Mouse (Mus musculus): ENCODE measurements at regions not wholly inside any gene's neighbourhood (a gene's known extent, or its start where the extent isn't known, plus 50 kb on each side); places are given as distances from the start of the nearest gene placed in this dataset.
A peak's percentile ranks its signal among the peaks of the same experiment; 100 is the strongest.

GRCm38 (mm10) chr13:71459022-71459536 lies 504.4 kb downstream of the Irx1 start:
- no peaks in the 10 kb centered on the region for H3K9me3 ChIP-seq
- H3K9ac ChIP-seq: no peak overlapping the region
- H3K4me1 ChIP-seq: peaks cover 16% of the 10 kb centered on the region; the same call in 1 of the 2 replicates
- peaks cover 34% of the 10 kb centered on the region for H3K27me3 ChIP-seq
- peak overlapping the region; percentile 50; the same call in 1 of the 2 replicates for H3K27ac ChIP-seq
- no peak overlapping the region for H3K4me3 ChIP-seq
- peak overlapping the region; percentile 42 for H3K4me2 ChIP-seq (replicated peaks)
- no peaks in the 10 kb centered on the region for H3K36me3 ChIP-seq
- WGBS: 13% methylated on average over 11 of the region's 11 CpGs
- ATAC-seq (ENCODE audit: insufficient number of reproducible peaks, insufficient read depth, low FRiP score, low TSS enrichment): 0 out of 2 replicates have a peak, but pooled peaks have one; percentile 4

- WGBS: 2% methylated on average over 25 of the region's 25 CpGs
- H3K4me3 ChIP-seq: 0 out of 2 replicates have a peak overlapping the region, but pooled peaks have one; percentile 13
- H3K9me3 ChIP-seq: no peaks in the 10 kb centered on the region
- peaks cover 16% of the 10 kb centered on the region; the same call in 1 of the 2 replicates for H3K4me1 ChIP-seq
- H3K27me3 ChIP-seq: peaks cover 36% of the 10 kb centered on the region
- H3K36me3 ChIP-seq: no peaks in the 10 kb centered on the region
- no peak overlapping the region for H3K9ac ChIP-seq
- ATAC-seq (ENCODE audit: insufficient number of reproducible peaks, insufficient read depth, low FRiP score, low TSS enrichment): peak; percentile 72
- H3K27ac ChIP-seq: 0 out of 2 replicates have a peak overlapping the region, but pooled peaks have one; percentile 50
- H3K4me2 ChIP-seq (replicated peaks): peak overlapping the region; percentile 42
These were observed 505.2 kb downstream of the Irx1 start for GRCm38 (mm10) chr13:71458061-71458935.

- Histone ChIP-seq H3K9me3 (no peaks in the 10 kb centered on the region), H3K4me3 (no peak overlapping the region), H3K27ac (no peak overlapping the region), H3K27me3 (peaks cover 30% of the 10 kb centered on the region), H3K36me3 (no peaks in the 10 kb centered on the region), H3K4me2 (replicated peaks) (no peak overlapping the region), H3K4me1 (peaks cover 16% of the 10 kb centered on the region; the same call in 1 of the 2 replicates), H3K9ac (no peak overlapping the region)
- ATAC-seq (ENCODE audit: insufficient number of reproducible peaks, insufficient read depth, low FRiP score, low TSS enrichment): no peak
- 77% methylated on average over 3 of the region's 3 CpGs for WGBS
These were observed 506.0 kb downstream of the Irx1 start for GRCm38 (mm10) chr13:71457550-71457949.

- no peaks in the 10 kb centered on the region for H3K4me1 ChIP-seq
- H3K27me3 ChIP-seq: peaks cover 13% of the 10 kb centered on the region; the same call in 1 of the 2 replicates
- WGBS: 89% methylated on average over 5 of the region's 5 CpGs
- H3K9me3 ChIP-seq: no peaks in the 10 kb centered on the region
- no peak for ATAC-seq (ENCODE audit: insufficient number of reproducible peaks, insufficient read depth, low FRiP score, low TSS enrichment)
- H3K4me2 ChIP-seq (replicated peaks): no peak overlapping the region
- no peak overlapping the region for H3K4me3 ChIP-seq
- no peaks in the 10 kb centered on the region for H3K36me3 ChIP-seq
- no peak overlapping the region for H3K9ac ChIP-seq
- H3K27ac ChIP-seq: no peak overlapping the region
These were observed 511.3 kb downstream of the Irx1 start for GRCm38 (mm10) chr13:71452258-71452657.

- Histone ChIP-seq H3K27me3 (no peaks in the 10 kb centered on the region), H3K4me3 (no peak overlapping the region), H3K4me1 (no peaks in the 10 kb centered on the region), H3K36me3 (no peaks in the 10 kb centered on the region), H3K9ac (no peak overlapping the region), H3K9me3 (no peaks in the 10 kb centered on the region), H3K27ac (no peak overlapping the region), H3K4me2 (replicated peaks) (no peak overlapping the region)
- no peak for ATAC-seq (ENCODE audit: insufficient number of reproducible peaks, insufficient read depth, low FRiP score, low TSS enrichment)
- WGBS: 31% methylated on average over 2 of the region's 2 CpGs
These were observed 525.9 kb downstream of the Irx1 start for GRCm38 (mm10) chr13:71437601-71438099.

- 47% methylated on average over 21 of the region's 21 CpGs for WGBS
- no peak for ATAC-seq (ENCODE audit: insufficient number of reproducible peaks, insufficient read depth, low FRiP score, low TSS enrichment)
- no peaks in the 10 kb centered on the region for H3K36me3 ChIP-seq
- H3K27me3 ChIP-seq: no peaks in the 10 kb centered on the region
- H3K9me3 ChIP-seq: no peaks in the 10 kb centered on the region
- no peak overlapping the region for H3K4me2 ChIP-seq (replicated peaks)
- H3K4me3 ChIP-seq: no peak overlapping the region
- H3K4me1 ChIP-seq: peaks cover 6% of the 10 kb centered on the region; the same call in 1 of the 2 replicates
- no peak overlapping the region for H3K27ac ChIP-seq
- no peak overlapping the region for H3K9ac ChIP-seq
These were observed 559.6 kb downstream of the Irx1 start for GRCm38 (mm10) chr13:71403654-71404560.

GRCm38 (mm10) chr13:71393716-71394309 lies 552.2 kb upstream of the Adamts16 start:
- H3K4me1 ChIP-seq: no peaks in the 10 kb centered on the region
- no peaks in the 10 kb centered on the region for H3K27me3 ChIP-seq
- no peak for ATAC-seq (ENCODE audit: insufficient number of reproducible peaks, insufficient read depth, low FRiP score, low TSS enrichment)
- no peaks in the 10 kb centered on the region for H3K9me3 ChIP-seq
- H3K27ac ChIP-seq: no peak overlapping the region
- H3K36me3 ChIP-seq: no peaks in the 10 kb centered on the region
- no peak overlapping the region for H3K9ac ChIP-seq
- 67% methylated on average over 10 of the region's 10 CpGs for WGBS
- H3K4me2 ChIP-seq (replicated peaks): no peak overlapping the region
- no peak overlapping the region for H3K4me3 ChIP-seq

GRCm38 (mm10) chr13:71378641-71379040 lies 537.0 kb upstream of the Adamts16 start:
- ATAC-seq (ENCODE audit: insufficient number of reproducible peaks, insufficient read depth, low FRiP score, low TSS enrichment): no peak
- 33% methylated on average over 2 of the region's 2 CpGs for WGBS
- Histone ChIP-seq H3K27me3 (no peaks in the 10 kb centered on the region), H3K27ac (no peak overlapping the region), H3K4me2 (replicated peaks) (no peak overlapping the region), H3K9ac (no peak overlapping the region), H3K9me3 (no peaks in the 10 kb centered on the region), H3K4me3 (no peak overlapping the region), H3K36me3 (no peaks in the 10 kb centered on the region), H3K4me1 (no peaks in the 10 kb centered on the region)

- no peaks in the 10 kb centered on the region for H3K4me1 ChIP-seq
- H3K9ac ChIP-seq: no peak overlapping the region
- no peak for ATAC-seq (ENCODE audit: insufficient number of reproducible peaks, insufficient read depth, low FRiP score, low TSS enrichment)
- no peak overlapping the region for H3K4me3 ChIP-seq
- WGBS: 51% methylated on average over 9 of the region's 9 CpGs
- no peaks in the 10 kb centered on the region for H3K9me3 ChIP-seq
- H3K27me3 ChIP-seq: no peaks in the 10 kb centered on the region
- no peak overlapping the region for H3K4me2 ChIP-seq (replicated peaks)
- H3K36me3 ChIP-seq: no peaks in the 10 kb centered on the region
- no peak overlapping the region for H3K27ac ChIP-seq
These were observed 534.4 kb upstream of the Adamts16 start for GRCm38 (mm10) chr13:71375909-71376606.

- Histone ChIP-seq H3K27me3 (no peaks in the 10 kb centered on the region), H3K36me3 (no peaks in the 10 kb centered on the region), H3K4me2 (replicated peaks) (no peak overlapping the region), H3K4me3 (no peak overlapping the region), H3K9me3 (no peaks in the 10 kb centered on the region), H3K9ac (no peak overlapping the region), H3K27ac (no peak overlapping the region), H3K4me1 (no peaks in the 10 kb centered on the region)
- no peak; the same call in 1 of the 2 replicates for ATAC-seq (ENCODE audit: insufficient number of reproducible peaks, insufficient read depth, low FRiP score, low TSS enrichment)
- WGBS: 48% methylated on average over 10 of the region's 10 CpGs
These were observed 531.4 kb upstream of the Adamts16 start for GRCm38 (mm10) chr13:71372701-71373685.
